Mouse (Mus musculus): ENCODE measurements around the gene 1700012A03Rik. TPM values are rescaled to one million over a fixed set of nuclear protein-coding genes. Genes with fewer than 3 reads are reported as not detected.

The 1700012A03Rik gene
- not detected in 2 replicates for polyA plus RNA-seq (2015; fragmentation: Nextera tagmentation; extraction: Ambion mirVana)

DNA sequence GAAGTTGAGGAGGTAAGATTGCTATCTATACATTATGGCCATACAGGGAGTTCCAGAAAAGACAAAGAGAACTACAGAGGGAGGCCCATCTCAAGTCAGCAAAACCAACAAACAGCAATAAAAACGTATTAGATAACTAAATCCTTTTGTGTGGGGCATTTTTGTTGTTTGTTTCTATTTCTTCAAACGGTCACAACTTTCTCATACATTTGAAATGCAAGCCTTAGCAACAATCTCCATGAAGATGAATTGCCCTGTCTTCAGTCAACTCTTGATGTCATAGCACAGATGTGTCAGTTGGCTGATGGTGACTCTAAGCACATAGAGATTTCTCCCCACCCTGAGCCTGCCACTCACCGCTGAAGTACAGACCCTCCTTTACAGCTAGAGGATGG lies at the start of gene 1700012A03Rik:
TSS of gene 1700012A03Rik (plus strand) at position 296 of the 395 bp plus-strand sequence.
- no peak within 1 kb of the TSS for H3K4me3 ChIP-seq (replicated peaks; ENCODE audit: low read length)
- WGBS = 85% methylated on average over 3 of the region's 3 CpGs
- peak within 1 kb of the TSS; percentile 46; the same call in 1 of the 2 replicates for H3K27ac ChIP-seq (ENCODE audit: low read length)
- no peak for ATAC-seq
- H3K9ac ChIP-seq (replicated peaks; ENCODE audit: low read depth, low read length) = no peak within 1 kb of the TSS
- H3K36me3 ChIP-seq (ENCODE audit: control insufficient read depth, insufficient read depth) = no peaks in the 10 kb centered on the region
- H3K27me3 ChIP-seq (replicated peaks; ENCODE audit: control insufficient read depth, insufficient read depth, low read length) = no peaks in the 10 kb centered on the region
- H3K4me2 ChIP-seq (ENCODE audit: low read length) = no peak within 1 kb of the TSS
- H3K9me3 ChIP-seq (ENCODE audit: control insufficient read depth, low read length) = no peaks in the 10 kb centered on the region
- peaks cover 17% of the 10 kb centered on the region for H3K4me1 ChIP-seq (replicated peaks; ENCODE audit: control insufficient read depth, insufficient read depth, low read length)

GRCm38 (mm10) chr6:32004228-32004627 lies 45.8 kb upstream of the 1700012A03Rik start:
- Histone ChIP-seq H3K9me3 (ENCODE audit: control insufficient read depth, low read length) (no peaks in the 10 kb centered on the region), H3K4me1 (replicated peaks; ENCODE audit: control insufficient read depth, insufficient read depth, low read length) (no peaks in the 10 kb centered on the region), H3K36me3 (ENCODE audit: control insufficient read depth, insufficient read depth) (no peaks in the 10 kb centered on the region), H3K4me3 (replicated peaks; ENCODE audit: low read length) (no peak overlapping the region), H3K9ac (replicated peaks; ENCODE audit: low read depth, low read length) (no peak overlapping the region), H3K27me3 (replicated peaks; ENCODE audit: control insufficient read depth, insufficient read depth, low read length) (no peaks in the 10 kb centered on the region), H3K27ac (ENCODE audit: low read length) (no peak overlapping the region), H3K4me2 (ENCODE audit: low read length) (no peak overlapping the region)
- no peak for ATAC-seq
- 55% methylated on average over 10 of the region's 10 CpGs for WGBS

GRCm38 (mm10) chr6:32005914-32006313 lies 44.1 kb upstream of the 1700012A03Rik start:
- no peak overlapping the region for H3K4me3 ChIP-seq (replicated peaks; ENCODE audit: low read length)
- no peaks in the 10 kb centered on the region for H3K9me3 ChIP-seq (ENCODE audit: control insufficient read depth, low read length)
- H3K36me3 ChIP-seq (ENCODE audit: control insufficient read depth, insufficient read depth) = no peaks in the 10 kb centered on the region
- H3K27me3 ChIP-seq (replicated peaks; ENCODE audit: control insufficient read depth, insufficient read depth, low read length) = no peaks in the 10 kb centered on the region
- no peak overlapping the region for H3K9ac ChIP-seq (replicated peaks; ENCODE audit: low read depth, low read length)
- no peak overlapping the region for H3K4me2 ChIP-seq (ENCODE audit: low read length)
- no peak overlapping the region for H3K27ac ChIP-seq (ENCODE audit: low read length)
- H3K4me1 ChIP-seq (replicated peaks; ENCODE audit: control insufficient read depth, insufficient read depth, low read length) = no peaks in the 10 kb centered on the region
- WGBS = 87% methylated on average over 2 of the region's 2 CpGs
- no peak for ATAC-seq

DNA sequence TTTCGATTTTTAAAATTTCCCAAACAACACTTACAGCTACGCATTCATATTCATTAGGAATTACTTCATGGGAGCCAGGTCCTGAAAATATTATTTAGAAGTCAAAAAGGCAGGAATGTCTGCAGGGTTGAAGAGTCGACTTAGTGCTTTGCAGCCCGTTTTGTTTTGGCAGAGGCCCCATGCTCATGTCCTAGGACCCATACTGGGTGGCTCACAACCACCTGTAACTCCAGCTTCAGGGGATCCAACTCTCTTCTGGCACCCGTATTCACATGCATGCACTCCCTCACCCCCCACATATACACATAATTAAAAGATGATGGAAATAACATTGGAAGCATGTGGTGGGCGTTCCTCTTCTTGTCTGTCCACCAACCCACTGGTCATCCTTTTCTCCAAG lies 43.7 kb upstream of the 1700012A03Rik start:
- Histone ChIP-seq H3K36me3 (ENCODE audit: control insufficient read depth, insufficient read depth) (no peaks in the 10 kb centered on the region), H3K27ac (ENCODE audit: low read length) (no peak overlapping the region), H3K9me3 (ENCODE audit: control insufficient read depth, low read length) (no peaks in the 10 kb centered on the region), H3K4me1 (replicated peaks; ENCODE audit: control insufficient read depth, insufficient read depth, low read length) (no peaks in the 10 kb centered on the region), H3K27me3 (replicated peaks; ENCODE audit: control insufficient read depth, insufficient read depth, low read length) (no peaks in the 10 kb centered on the region), H3K4me2 (ENCODE audit: low read length) (no peak overlapping the region), H3K4me3 (replicated peaks; ENCODE audit: low read length) (no peak overlapping the region), H3K9ac (replicated peaks; ENCODE audit: low read depth, low read length) (no peak overlapping the region)
- ATAC-seq = no peak
- WGBS = 82% methylated on average over 6 of the region's 6 CpGs

GRCm38 (mm10) chr6:32007336-32007735 lies 42.7 kb upstream of the 1700012A03Rik start:
- Histone ChIP-seq H3K36me3 (ENCODE audit: control insufficient read depth, insufficient read depth) (no peaks in the 10 kb centered on the region), H3K27ac (ENCODE audit: low read length) (no peak overlapping the region), H3K4me2 (ENCODE audit: low read length) (no peak overlapping the region), H3K9ac (replicated peaks; ENCODE audit: low read depth, low read length) (no peak overlapping the region), H3K27me3 (replicated peaks; ENCODE audit: control insufficient read depth, insufficient read depth, low read length) (no peaks in the 10 kb centered on the region), H3K4me1 (replicated peaks; ENCODE audit: control insufficient read depth, insufficient read depth, low read length) (no peaks in the 10 kb centered on the region), H3K4me3 (replicated peaks; ENCODE audit: low read length) (no peak overlapping the region), H3K9me3 (ENCODE audit: control insufficient read depth, low read length) (no peaks in the 10 kb centered on the region)
- WGBS = 89% methylated on average over 3 of the region's 3 CpGs
- no peak for ATAC-seq

DNA sequence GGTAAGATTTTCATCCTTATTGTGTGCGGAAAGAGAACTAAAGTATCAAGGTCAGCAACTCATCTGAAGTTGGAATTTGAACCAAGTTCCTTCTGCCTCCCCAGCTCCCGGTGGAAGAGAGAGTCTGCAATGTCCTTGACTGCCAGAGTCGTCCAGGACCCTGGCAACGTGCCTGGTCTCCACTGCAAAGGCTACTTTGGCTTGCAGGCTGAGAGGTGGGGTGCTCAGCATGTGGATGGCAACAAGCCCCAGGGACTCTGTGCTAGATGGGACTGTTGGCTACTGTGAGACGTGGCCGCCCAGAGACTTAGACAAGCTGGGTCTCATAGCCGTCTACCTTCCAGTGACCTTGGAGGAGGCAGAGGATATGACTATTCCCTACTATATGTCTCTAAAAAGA lies 33.2 kb upstream of the 1700012A03Rik start:
- Histone ChIP-seq H3K27me3 (replicated peaks; ENCODE audit: control insufficient read depth, insufficient read depth, low read length) (no peaks in the 10 kb centered on the region), H3K4me2 (ENCODE audit: low read length) (no peak overlapping the region), H3K4me3 (replicated peaks; ENCODE audit: low read length) (no peak overlapping the region), H3K4me1 (replicated peaks; ENCODE audit: control insufficient read depth, insufficient read depth, low read length) (peaks cover 10% of the 10 kb centered on the region), H3K27ac (ENCODE audit: low read length) (no peak overlapping the region), H3K36me3 (ENCODE audit: control insufficient read depth, insufficient read depth) (no peaks in the 10 kb centered on the region), H3K9ac (replicated peaks; ENCODE audit: low read depth, low read length) (no peak overlapping the region), H3K9me3 (ENCODE audit: control insufficient read depth, low read length) (no peaks in the 10 kb centered on the region)
- 77% methylated on average over 7 of the region's 7 CpGs for WGBS
- ATAC-seq = no peak

DNA sequence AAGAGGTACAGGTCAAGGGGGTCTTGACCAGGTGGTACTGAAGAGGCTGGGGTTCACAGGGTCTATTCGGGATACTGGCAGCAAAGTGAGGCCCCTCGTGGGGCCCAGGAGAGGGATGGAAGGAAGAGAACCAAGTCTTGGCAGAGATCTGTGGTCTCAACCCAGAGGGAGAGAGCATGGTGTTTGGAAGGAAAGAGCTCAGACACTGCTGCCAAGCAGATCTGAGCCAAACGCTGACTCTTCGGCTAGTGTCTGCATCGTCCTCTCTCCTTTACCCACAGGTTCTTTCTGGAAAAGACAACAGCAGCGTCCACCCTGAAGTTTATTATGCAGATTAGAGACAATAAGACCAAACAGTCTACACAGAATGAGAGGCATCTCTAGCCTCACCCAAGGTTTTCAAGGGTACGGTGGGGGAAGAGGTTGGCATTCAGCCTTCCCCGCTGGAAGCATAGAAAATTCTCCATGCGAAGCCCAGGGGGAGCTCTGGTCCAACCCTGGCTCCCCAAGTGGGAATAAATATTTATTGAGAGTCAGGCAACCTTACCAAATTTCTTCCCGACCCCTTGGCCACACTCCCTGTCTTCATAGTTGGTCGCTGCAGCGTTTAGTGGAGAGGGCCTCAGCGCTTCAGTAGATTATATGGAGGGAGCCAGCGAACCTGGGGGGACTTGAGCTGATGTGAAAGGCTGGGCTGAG lies 32.5 kb upstream of the 1700012A03Rik start:
- H3K4me1 ChIP-seq (replicated peaks; ENCODE audit: control insufficient read depth, insufficient read depth, low read length) = peaks cover 10% of the 10 kb centered on the region
- H3K27me3 ChIP-seq (replicated peaks; ENCODE audit: control insufficient read depth, insufficient read depth, low read length) = no peaks in the 10 kb centered on the region
- H3K9ac ChIP-seq (replicated peaks; ENCODE audit: low read depth, low read length) = no peak overlapping the region
- H3K9me3 ChIP-seq (ENCODE audit: control insufficient read depth, low read length) = no peaks in the 10 kb centered on the region
- no peak overlapping the region for H3K27ac ChIP-seq (ENCODE audit: low read length)
- no peak overlapping the region for H3K4me3 ChIP-seq (replicated peaks; ENCODE audit: low read length)
- 51% methylated on average over 14 of the region's 14 CpGs for WGBS
- H3K36me3 ChIP-seq (ENCODE audit: control insufficient read depth, insufficient read depth) = no peaks in the 10 kb centered on the region
- peak; percentile 71 for ATAC-seq
- no peak overlapping the region for H3K4me2 ChIP-seq (ENCODE audit: low read length)

GRCm38 (mm10) chr6:32018105-32018446 lies 32.0 kb upstream of the 1700012A03Rik start:
- Histone ChIP-seq H3K9me3 (ENCODE audit: control insufficient read depth, low read length) (no peaks in the 10 kb centered on the region), H3K4me3 (replicated peaks; ENCODE audit: low read length) (no peak overlapping the region), H3K9ac (replicated peaks; ENCODE audit: low read depth, low read length) (no peak overlapping the region), H3K36me3 (ENCODE audit: control insufficient read depth, insufficient read depth) (no peaks in the 10 kb centered on the region), H3K4me1 (replicated peaks; ENCODE audit: control insufficient read depth, insufficient read depth, low read length) (peaks cover 10% of the 10 kb centered on the region), H3K27me3 (replicated peaks; ENCODE audit: control insufficient read depth, insufficient read depth, low read length) (no peaks in the 10 kb centered on the region), H3K27ac (ENCODE audit: low read length) (no peak overlapping the region), H3K4me2 (ENCODE audit: low read length) (no peak overlapping the region)
- ATAC-seq = no peak; the same call in 1 of the 2 replicates
- 28% methylated on average over 5 of the region's 5 CpGs for WGBS

DNA sequence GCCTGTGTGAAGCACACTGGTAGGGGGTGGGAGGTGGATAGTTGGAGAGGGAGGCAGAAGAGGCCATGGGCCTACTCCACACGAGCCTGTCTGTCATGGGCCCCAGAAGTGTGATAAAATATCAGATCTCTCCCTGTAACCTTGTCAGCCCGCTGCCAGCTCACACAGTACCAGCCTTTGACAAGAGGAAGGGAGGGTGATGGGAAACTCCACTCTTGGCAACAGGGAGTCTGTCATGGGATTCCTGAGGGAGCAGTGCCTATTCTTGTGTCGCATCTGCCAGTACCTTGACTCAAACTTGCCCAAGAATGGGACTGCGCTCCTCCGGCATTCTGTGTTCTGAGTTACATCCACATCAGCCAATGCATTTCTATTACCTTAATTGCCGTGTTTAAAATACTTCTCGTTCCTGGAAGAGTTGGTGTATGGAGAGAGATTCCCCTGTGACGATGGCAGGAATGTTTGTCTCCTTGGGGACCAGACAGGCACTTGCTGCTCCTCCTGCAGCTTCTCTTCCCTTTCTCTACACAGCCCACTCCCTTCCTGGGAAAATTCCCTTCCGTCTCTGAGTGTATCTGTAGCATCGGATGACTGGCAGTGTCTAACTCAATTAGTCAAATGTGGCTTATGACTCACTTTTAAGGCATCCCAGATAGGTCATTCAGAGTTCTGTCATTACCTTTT lies 28.1 kb upstream of the 1700012A03Rik start:
- no peaks in the 10 kb centered on the region for H3K27me3 ChIP-seq (replicated peaks; ENCODE audit: control insufficient read depth, insufficient read depth, low read length)
- H3K4me2 ChIP-seq (ENCODE audit: low read length) = no peak overlapping the region
- 77% methylated on average over 10 of the region's 10 CpGs for WGBS
- H3K4me1 ChIP-seq (replicated peaks; ENCODE audit: control insufficient read depth, insufficient read depth, low read length) = peaks cover 10% of the 10 kb centered on the region
- H3K36me3 ChIP-seq (ENCODE audit: control insufficient read depth, insufficient read depth) = no peaks in the 10 kb centered on the region
- H3K9me3 ChIP-seq (ENCODE audit: control insufficient read depth, low read length) = no peaks in the 10 kb centered on the region
- no peak for ATAC-seq
- H3K9ac ChIP-seq (replicated peaks; ENCODE audit: low read depth, low read length) = no peak overlapping the region
- no peak overlapping the region for H3K4me3 ChIP-seq (replicated peaks; ENCODE audit: low read length)
- no peak overlapping the region for H3K27ac ChIP-seq (ENCODE audit: low read length)

Data from forebrain, embryonic 16.5 days (tissue).